Comparison of ENCODE assay signal across 8 mouse cellular contexts in genomic region chr1:172619235-172619634, GRCm38 (mm10). TPM values are rescaled to one million over a fixed set of nuclear protein-coding genes. Genes with fewer than 3 reads are reported as not detected.
A peak's percentile ranks its signal among the peaks of the same experiment; 100 is the strongest.
DNase-seq lines count a peak whose midpoint lies in the region; ATAC-seq and TF ChIP-seq lines count a peak whose summit lies in the region.

No protein-coding gene starts in this region.

- TF ChIP-seq POLR2A in bone marrow, adult 2 months (IDR thresholded peaks at IDR 0.05; ENCODE audit: borderline replicate concordance, control insufficient read depth, low read depth, low read length) = no peak

- H3K36me3 ChIP-seq in intestine, postnatal 0 days (ENCODE audit: control insufficient read depth, insufficient read depth) = no peaks in the 10 kb centered on the region
- H3K36me3 ChIP-seq in liver, embryonic 14.5 days (replicated peaks; ENCODE audit: control insufficient read depth, insufficient read depth, low read depth) = no peaks in the 10 kb centered on the region

- no peaks in the 10 kb centered on the region for H3K9me3 ChIP-seq in intestine, postnatal 0 days (ENCODE audit: control insufficient read depth)
- no peaks in the 10 kb centered on the region for H3K9me3 ChIP-seq in liver, embryonic 14.5 days (ENCODE audit: control insufficient read depth, low read length)

- peak; percentile 94 for TF ChIP-seq CTCF in bone marrow, adult 2 months (IDR thresholded peaks at IDR 0.05; ENCODE audit: control insufficient read depth, insufficient read depth, low read length)
- peak; percentile 89 for TF ChIP-seq CTCF in intestine, postnatal 0 days (IDR thresholded peaks at IDR 0.05; ENCODE audit: low read depth)
- peak; percentile 90 for TF ChIP-seq CTCF in liver, embryonic 14.5 days (IDR thresholded peaks at IDR 0.05; ENCODE audit: low read depth)

- H3K4me3 ChIP-seq in bone marrow, adult 2 months (replicated peaks; ENCODE audit: control insufficient read depth, low read depth, low read length) = no peak overlapping the region
- H3K4me3 ChIP-seq in intestine, postnatal 0 days (ENCODE audit: low read depth, low read length) = no peak overlapping the region
- H3K4me3 ChIP-seq in liver, embryonic 14.5 days (ENCODE audit: insufficient read depth in 1 of 2, low read depth in 2 of 2, low read length in 2 of 2) = no peak overlapping the region

- H3K4me2 ChIP-seq in intestine, postnatal 0 days (replicated peaks; ENCODE audit: low read depth) = no peak overlapping the region
- H3K4me2 ChIP-seq in liver, embryonic 14.5 days (ENCODE audit: low read depth) = no peak overlapping the region

- peak; percentile 52 to 57 for DNase-seq in urinary bladder, adult 18-20 months (ENCODE audit: low spot score in 2 of 2)
- no peak for DNase-seq in urinary bladder, postnatal 10 days (ENCODE audit: low spot score)
- DNase-seq in fibroblast of lung, adult 2 months (ENCODE audit: low read depth) = peak; percentile 15
- DNase-seq in liver, embryonic 14.5 days (ENCODE audit: low read depth in 3 of 3, low spot score in 3 of 3) = peak in 1 of 3 experiments; percentile 6
- peak; percentile 73 for DNase-seq in retina, postnatal 1 day
- peak; percentile 60 for DNase-seq in urinary bladder, adult 2 months (ENCODE audit: low spot score)

- WGBS in bone marrow, adult 2 months = 14% methylated on average over 7 of the region's 7 CpGs
- WGBS in intestine, postnatal 0 days = 15% methylated on average over 7 of the region's 7 CpGs
- WGBS in liver, embryonic 14.5 days (ENCODE audit: insufficient replicate concordance) = 5% methylated on average over 7 of the region's 7 CpGs

- H3K27ac ChIP-seq in bone marrow, adult 2 months (ENCODE audit: control insufficient read depth, insufficient read depth, low read depth, low read length, poor library complexity) = no peak overlapping the region
- no peak overlapping the region for H3K27ac ChIP-seq in intestine, postnatal 0 days (ENCODE audit: low read depth, low read length)
- H3K27ac ChIP-seq in liver, embryonic 14.5 days = no peak overlapping the region

- no peak overlapping the region for H3K9ac ChIP-seq in intestine, postnatal 0 days (ENCODE audit: low read depth, low read length)
- H3K9ac ChIP-seq in liver, embryonic 14.5 days (replicated peaks) = no peak overlapping the region

- TF ChIP-seq EP300 in liver, embryonic 14.5 days (IDR thresholded peaks at IDR 0.05; ENCODE audit: low read depth) = no peak

- no peak for ATAC-seq in intestine, postnatal 0 days
- no peak for ATAC-seq in liver, embryonic 14.5 days (ENCODE audit: insufficient read depth)

- no peaks in the 10 kb centered on the region for H3K4me1 ChIP-seq in bone marrow, adult 2 months (ENCODE audit: control insufficient read depth, insufficient read depth, low read length)
- no peaks in the 10 kb centered on the region for H3K4me1 ChIP-seq in intestine, postnatal 0 days (replicated peaks; ENCODE audit: control insufficient read depth, insufficient read depth, low read length)
- H3K4me1 ChIP-seq in liver, embryonic 14.5 days (replicated peaks; ENCODE audit: control insufficient read depth in 2 of 2, insufficient read depth in 2 of 2, low read length in 1 of 2) = no peaks in the 10 kb centered on the region

- 0 out of 2 replicates have a peak, but pooled peaks cover 4% of the 10 kb centered on the region for H3K27me3 ChIP-seq in intestine, postnatal 0 days (replicated peaks; ENCODE audit: control insufficient read depth, insufficient read depth, low read length)
- H3K27me3 ChIP-seq in liver, embryonic 14.5 days (ENCODE audit: control insufficient read depth, insufficient read depth, low read length) = no peaks in the 10 kb centered on the region

RNA-seq across cellular contexts. Expression of gene Dusp23, which starts 13.5 kb away (rescaled TPM):
- 3.2 and 7.2 TPM in 2 replicates for polyA plus RNA-seq in bone marrow, adult 2 months (2011; ENCODE audit: insufficient read depth, insufficient read length, low replicate concordance, missing spikeins)
- polyA plus RNA-seq in intestine, postnatal 0 days (2015; fragmentation: Nextera tagmentation; extraction: Ambion mirVana) = 18.9 and 19.7 TPM in 2 replicates
- 3.0 and 3.8 TPM in 2 replicates for polyA plus RNA-seq in liver, embryonic 14.5 days (2012; rRNA removed)
- polyA plus RNA-seq in liver, embryonic 14.5 days (2014; fragmentation: Nextera tagmentation; extraction: Ambion mirVana) = 4.0 and 5.7 TPM in 2 replicates
- polyA plus RNA-seq in urinary bladder, adult 2 months (2012; rRNA removed) = 18.2 and 20.3 TPM in 2 replicates

RNA-seq across cellular contexts. Expression of gene Fcrl6, which starts 16.9 kb away (rescaled TPM):
- not detected in 2 replicates for polyA plus RNA-seq in bone marrow, adult 2 months (2011; ENCODE audit: insufficient read depth, insufficient read length, low replicate concordance, missing spikeins)
- not detected in 2 replicates for polyA plus RNA-seq in intestine, postnatal 0 days (2015; fragmentation: Nextera tagmentation; extraction: Ambion mirVana)
- polyA plus RNA-seq in liver, embryonic 14.5 days (2012; rRNA removed) = not detected in 2 replicates
- not detected in 2 replicates for polyA plus RNA-seq in liver, embryonic 14.5 days (2014; fragmentation: Nextera tagmentation; extraction: Ambion mirVana)
- polyA plus RNA-seq in urinary bladder, adult 2 months (2012; rRNA removed) = not detected in 2 replicates

RNA-seq across cellular contexts. Expression of gene Slamf8, which starts 28.9 kb away (rescaled TPM):
- polyA plus RNA-seq in bone marrow, adult 2 months (2011; ENCODE audit: insufficient read depth, insufficient read length, low replicate concordance, missing spikeins) = 3.7 TPM in 1 of 2 replicates, not detected in the other
- polyA plus RNA-seq in intestine, postnatal 0 days (2015; fragmentation: Nextera tagmentation; extraction: Ambion mirVana) = 0.27 and 0.52 TPM in 2 replicates
- polyA plus RNA-seq in liver, embryonic 14.5 days (2012; rRNA removed) = 0.11 and 0.15 TPM in 2 replicates
- 0.09 TPM in 1 of 2 replicates, not detected in the other for polyA plus RNA-seq in liver, embryonic 14.5 days (2014; fragmentation: Nextera tagmentation; extraction: Ambion mirVana)
- polyA plus RNA-seq in urinary bladder, adult 2 months (2012; rRNA removed) = 3.7 and 6.3 TPM in 2 replicates
